Mouse (Mus musculus) cerebellum, adult 2 months (tissue): ENCODE data around the gene Rps6kc1. TPM values are rescaled to one million over a fixed set of nuclear protein-coding genes. Genes with fewer than 3 reads are reported as not detected.
A peak's percentile ranks its signal among the peaks of the same experiment; 100 is the strongest.
"Not testable (repeated sequence)": the region's sequence is repeated elsewhere in the genome, so short reads cannot be mapped to it uniquely, and the experiment has no call there.

Experiments used
- DNase-seq, 2 experiments: peaks; one replicate each; pipeline ENCODE4 v3.0.0; 2021
- H3K27ac ChIP-seq: fragments of 200-500 bp; 2 replicates; pipeline ENCODE4 v1.5.1; 2012; ENCODE audit warnings: low read length, control low read depth, inconsistent platforms; ENCODE audit not compliant: insufficient read depth
- H3K27me3 ChIP-seq: fragments of 200-500 bp; 2 replicates; pipeline ENCODE4 v1.6.1; 2012; ENCODE audit warnings: inconsistent platforms, mild to moderate bottlenecking, low read length, moderate library complexity; ENCODE audit not compliant: control insufficient read depth, insufficient read depth
- H3K4me1 ChIP-seq: fragments of 200-500 bp; 2 replicates; pipeline ENCODE4 v1.6.1; 2011; ENCODE audit warnings: low read length; ENCODE audit not compliant: control insufficient read depth, insufficient read depth
- H3K4me3 ChIP-seq: fragments of 200-500 bp; replicated peaks from 2 replicates; pipeline ENCODE3; 2011; ENCODE audit warnings: mild to moderate bottlenecking, low read depth, low read length, control low read depth; ENCODE audit not compliant: insufficient read depth
- CTCF ChIP-seq: fragments of 200-500 bp; IDR thresholded peaks from 2 replicates; pipeline ENCODE4 v1.5.1; 2011; ENCODE audit warnings: low read depth, mild to moderate bottlenecking, control low read depth, low read length, moderate library complexity, borderline replicate concordance; ENCODE audit not compliant: insufficient read depth
- POLR2A ChIP-seq: fragments of 200-500 bp; IDR thresholded peaks from 2 replicates; pipeline ENCODE4 v1.6.1; 2011; ENCODE audit warnings: low read length, control low read depth, borderline replicate concordance; ENCODE audit not compliant: insufficient read depth
- WGBS: fragments of 180-500 bp; shearing (Covaris S2); methylation state at CpG from one replicate; pipeline ENCODE4 v1.1.7; 2018; 5-methylcytosine and 5-hydroxymethylcytosine counted together
- polyA plus RNA-seq: library from polyadenylated mRNA; depleted of rRNA; stranded (reverse); fragments of >200 nt; gene quantifications from 2 replicates; pipeline ENCODE4 v1.2.3, GENCODE M21; 2012

The Rps6kc1 gene
- polyA plus RNA-seq, 1 experiment, result 24.3 TPM

DNA sequence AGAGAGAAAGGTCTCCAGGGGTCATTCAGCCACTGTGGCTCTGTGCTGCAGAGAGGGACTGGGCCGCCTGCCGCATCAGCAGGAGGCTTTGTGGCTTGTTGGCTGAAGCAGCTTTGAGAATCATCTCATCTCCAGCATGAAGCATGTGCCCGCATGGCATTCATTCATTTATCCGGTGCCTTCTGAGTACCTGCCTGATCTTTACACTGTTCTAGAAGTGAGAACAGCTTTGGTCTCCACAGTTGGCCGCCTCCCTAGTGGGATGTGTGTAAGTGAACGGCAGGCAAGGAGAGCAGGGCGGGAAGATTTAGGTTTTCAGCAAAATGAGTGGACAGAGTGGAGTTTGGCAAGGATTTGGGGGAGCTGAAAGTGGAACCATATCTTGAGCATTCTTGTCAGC lies 28.2 kb upstream of the Rps6kc1 start:
- peaks cover 11% of the 10 kb centered on the region for H3K4me1 ChIP-seq
- H3K27me3 ChIP-seq, result no peaks in the 10 kb centered on the region
- 13% methylated on average over 7 of the region's 7 CpGs for WGBS
- no peak overlapping the region for H3K27ac ChIP-seq
- no peak overlapping the region for H3K4me3 ChIP-seq
- DNase-seq, result peak; percentile 69 to 82
- no peak for TF ChIP-seq POLR2A
- TF ChIP-seq CTCF, result no peak

- TF ChIP-seq CTCF (no peak), POLR2A (no peak)
- no peak for DNase-seq
- WGBS, result 94% methylated on average over 6 of the region's 6 CpGs
- Histone ChIP-seq H3K27ac (no peak overlapping the region), H3K4me1 (peaks cover 3% of the 10 kb centered on the region; the same call in 1 of the 2 replicates), H3K4me3 (no peak overlapping the region), H3K27me3 (no peaks in the 10 kb centered on the region)
Measured at GRCm38 (mm10) chr1:190930181-190930580, 18.6 kb upstream of the Rps6kc1 start.

- peak overlapping the region; percentile 98 for H3K27ac ChIP-seq
- no peaks in the 10 kb centered on the region for H3K27me3 ChIP-seq
- WGBS, result 3% methylated on average over 27 of the region's 27 CpGs
- H3K4me3 ChIP-seq, result peak overlapping the region; percentile 99
- peaks cover 3% of the 10 kb centered on the region; the same call in 1 of the 2 replicates for H3K4me1 ChIP-seq
- peak; percentile 63 to 69 for DNase-seq
- no peak for TF ChIP-seq POLR2A
- TF ChIP-seq CTCF, result no peak
Measured at GRCm38 (mm10) chr1:190929010-190929695, 17.6 kb upstream of the Rps6kc1 start.

DNA sequence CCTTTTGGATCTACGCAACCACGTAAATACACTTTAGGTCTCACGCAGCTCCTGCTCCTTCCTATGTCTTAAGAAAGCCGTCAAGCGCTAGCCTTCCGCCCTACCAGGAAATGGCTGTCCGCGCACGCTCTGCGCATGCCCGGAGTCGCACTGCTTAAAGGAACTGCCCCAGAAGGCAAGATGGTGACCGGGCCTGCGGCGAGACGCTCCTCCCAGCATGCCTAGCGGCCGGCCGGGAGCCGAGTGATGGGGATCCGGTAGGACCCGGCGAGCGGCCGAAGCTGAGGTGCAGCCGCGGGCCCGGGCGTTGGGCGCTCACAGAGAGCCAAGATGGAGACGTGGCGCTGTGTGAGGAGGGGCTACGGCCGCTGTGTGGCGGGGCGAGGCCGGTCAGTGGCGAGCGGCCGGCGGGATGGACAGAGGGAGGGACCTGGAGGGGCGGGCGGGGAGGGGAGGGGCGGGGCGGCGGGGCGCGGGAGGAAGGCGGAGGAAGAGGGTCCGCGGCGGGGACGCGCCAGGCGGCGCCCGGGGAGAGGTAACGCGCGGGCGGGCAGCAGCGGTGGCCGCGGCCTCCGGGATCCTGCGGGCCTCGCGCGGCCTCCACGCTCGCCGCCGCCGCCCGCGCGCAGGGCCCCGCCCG lies 16.9 kb upstream of the Rps6kc1 start:
- peak; percentile 98 to 99 for DNase-seq
- peak overlapping the region; percentile 98 for H3K27ac ChIP-seq
- H3K4me3 ChIP-seq, result peak overlapping the region; percentile 99
- TF ChIP-seq POLR2A, result peak; percentile 85; the same call in 1 of the 2 replicates
- TF ChIP-seq CTCF, result no peak
- no peaks in the 10 kb centered on the region for H3K27me3 ChIP-seq
- 1% methylated on average over 71 of the region's 79 CpGs for WGBS
- peaks cover 3% of the 10 kb centered on the region; the same call in 1 of the 2 replicates for H3K4me1 ChIP-seq

- H3K4me3 ChIP-seq, result peak overlapping the region; percentile 99
- TF ChIP-seq POLR2A (no peak), CTCF (no peak)
- 12% methylated on average over 16 of the region's 16 CpGs for WGBS
Measured at GRCm38 (mm10) chr1:190927751-190928369, 16.3 kb upstream of the Rps6kc1 start.

GRCm38 (mm10) chr1:190927311-190927710 lies 15.7 kb upstream of the Rps6kc1 start:
- 91% methylated on average over 3 of the region's 3 CpGs for WGBS
- H3K27ac ChIP-seq, result no peak overlapping the region
- no peaks in the 10 kb centered on the region; the same call in 1 of the 2 replicates for H3K27me3 ChIP-seq
- no peak for DNase-seq
- peaks cover 3% of the 10 kb centered on the region; the same call in 1 of the 2 replicates for H3K4me1 ChIP-seq
- peak overlapping the region; percentile 99 for H3K4me3 ChIP-seq
- TF ChIP-seq POLR2A (no peak), CTCF (no peak)

More at GRCm38 (mm10) chr1:190927751-190928369, 16.3 kb upstream of the Rps6kc1 start:
- peak overlapping the region; percentile 14; the same call in 1 of the 2 replicates for H3K27ac ChIP-seq
- H3K27me3 ChIP-seq, result no peaks in the 10 kb centered on the region; the same call in 1 of the 2 replicates
- peak in 1 of 2 experiments; percentile 27 for DNase-seq
- peaks cover 3% of the 10 kb centered on the region; the same call in 1 of the 2 replicates for H3K4me1 ChIP-seq

DNA sequence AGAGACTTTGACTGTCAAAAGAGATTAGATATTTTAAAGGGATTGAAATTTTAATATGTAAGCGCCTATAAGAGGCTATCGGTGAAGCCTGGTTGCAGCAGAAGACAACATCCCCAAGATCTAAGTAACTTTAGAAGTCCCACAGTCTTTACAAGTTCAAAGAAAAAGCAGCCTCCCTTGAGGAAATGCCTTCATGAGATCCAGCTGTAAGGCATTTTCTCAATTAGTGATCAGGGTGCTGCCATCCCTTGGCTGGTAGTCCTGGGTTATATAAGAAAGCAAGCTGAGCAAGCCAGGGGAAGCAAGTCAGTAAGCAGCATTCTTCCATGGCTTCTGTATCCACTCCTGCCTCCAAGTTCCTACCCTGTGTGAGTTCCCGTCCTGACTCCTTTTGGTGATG lies 13.2 kb upstream of the Rps6kc1 start, which contains the start of gene Angel2:
Angel2 (plus strand) TSS at position 301 of the 400 bp plus-strand sequence.
- not testable (repeated sequence) for DNase-seq, H3K4me1 ChIP-seq, H3K27ac ChIP-seq, H3K27me3 ChIP-seq, H3K4me3 ChIP-seq
- 81% methylated on average over 3 of the region's 3 CpGs for WGBS
